Mouse (Mus musculus): Measurements from ENCODE around the gene Glyctk. TPM values are rescaled to one million over a fixed set of nuclear protein-coding genes. Genes with fewer than 3 reads are reported as not detected.

Glyctk gene
- polyA plus RNA-seq (2016; fragmentation: Nextera tagmentation; extraction: Ambion mirVana) = 6.8 and 8.0 TPM in 2 replicates

- Histone ChIP-seq H3K27me3 (ENCODE audit: poor library complexity, severe bottlenecking) (no peaks in the 10 kb centered on the region), H3K27ac (peak within 1 kb of the TSS; percentile 72; the same call in 1 of the 2 replicates), H3K4me3 (no peak within 1 kb of the TSS), H3K4me1 (peaks cover 44% of the 10 kb centered on the region), H3K36me3 (replicated peaks) (peaks cover 22% of the 10 kb centered on the region), H3K9me3 (no peaks in the 10 kb centered on the region)
- 84% methylated on average over 6 of the region's 6 CpGs for WGBS
- DNase-seq (ENCODE audit: extremely low spot score, low spot score) = no peak
Measured at GRCm38 (mm10) chr9:106158037-106158491, at the start of gene Glyctk. TSS of gene Glyctk (minus strand) at chr9:106158138.

DNA sequence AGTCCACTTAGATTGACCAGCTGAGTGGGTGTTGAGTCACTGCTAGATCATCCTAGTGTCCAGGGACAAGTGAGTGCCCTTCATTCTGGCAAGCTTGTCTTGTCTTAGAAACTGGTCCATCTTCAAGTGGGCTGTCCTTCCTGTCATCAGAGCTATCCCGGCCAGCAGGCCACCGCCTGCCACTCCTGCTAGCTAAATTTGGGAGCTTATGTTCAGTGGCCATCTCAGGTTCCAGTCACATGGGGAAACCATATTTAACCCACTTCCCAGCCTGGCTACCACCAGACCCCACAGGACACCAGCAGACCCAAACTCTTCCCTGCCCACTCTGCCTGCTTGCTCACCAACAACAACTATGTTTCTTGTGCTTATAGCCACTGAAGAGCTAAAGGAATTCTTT is 48.6 kb upstream of the Glyctk start:
- Histone ChIP-seq H3K27me3 (ENCODE audit: poor library complexity, severe bottlenecking) (peaks cover 17% of the 10 kb centered on the region), H3K36me3 (replicated peaks) (peaks cover 26% of the 10 kb centered on the region), H3K4me1 (peaks cover 54% of the 10 kb centered on the region), H3K27ac (no peak overlapping the region), H3K9me3 (no peaks in the 10 kb centered on the region), H3K4me3 (no peak overlapping the region)
- 93% methylated on average over 2 of the region's 2 CpGs for WGBS
- no peak for DNase-seq (ENCODE audit: extremely low spot score, low spot score)

- no peak for DNase-seq (ENCODE audit: extremely low spot score, low spot score)
- Histone ChIP-seq H3K36me3 (replicated peaks) (peaks cover 26% of the 10 kb centered on the region), H3K9me3 (no peaks in the 10 kb centered on the region), H3K27me3 (ENCODE audit: poor library complexity, severe bottlenecking) (peaks cover 20% of the 10 kb centered on the region), H3K4me1 (peaks cover 47% of the 10 kb centered on the region), H3K27ac (no peak overlapping the region), H3K4me3 (no peak overlapping the region)
- 77% methylated on average over 7 of the region's 7 CpGs for WGBS
Measured at GRCm38 (mm10) chr9:106205713-106206290, 47.9 kb upstream of the Glyctk start.

GRCm38 (mm10) chr9:106203990-106204851 is 46.3 kb upstream of the Glyctk start:
- peak overlapping the region; percentile 85; the same call in 1 of the 2 replicates for H3K27ac ChIP-seq
- DNase-seq (ENCODE audit: extremely low spot score, low spot score) = no peak
- peaks cover 26% of the 10 kb centered on the region for H3K36me3 ChIP-seq (replicated peaks)
- peaks cover 54% of the 10 kb centered on the region for H3K4me1 ChIP-seq
- peak overlapping the region; percentile 68 for H3K4me3 ChIP-seq
- 81% methylated on average over 7 of the region's 7 CpGs for WGBS
- no peaks in the 10 kb centered on the region for H3K9me3 ChIP-seq
- peaks cover 33% of the 10 kb centered on the region for H3K27me3 ChIP-seq (ENCODE audit: poor library complexity, severe bottlenecking)

DNA sequence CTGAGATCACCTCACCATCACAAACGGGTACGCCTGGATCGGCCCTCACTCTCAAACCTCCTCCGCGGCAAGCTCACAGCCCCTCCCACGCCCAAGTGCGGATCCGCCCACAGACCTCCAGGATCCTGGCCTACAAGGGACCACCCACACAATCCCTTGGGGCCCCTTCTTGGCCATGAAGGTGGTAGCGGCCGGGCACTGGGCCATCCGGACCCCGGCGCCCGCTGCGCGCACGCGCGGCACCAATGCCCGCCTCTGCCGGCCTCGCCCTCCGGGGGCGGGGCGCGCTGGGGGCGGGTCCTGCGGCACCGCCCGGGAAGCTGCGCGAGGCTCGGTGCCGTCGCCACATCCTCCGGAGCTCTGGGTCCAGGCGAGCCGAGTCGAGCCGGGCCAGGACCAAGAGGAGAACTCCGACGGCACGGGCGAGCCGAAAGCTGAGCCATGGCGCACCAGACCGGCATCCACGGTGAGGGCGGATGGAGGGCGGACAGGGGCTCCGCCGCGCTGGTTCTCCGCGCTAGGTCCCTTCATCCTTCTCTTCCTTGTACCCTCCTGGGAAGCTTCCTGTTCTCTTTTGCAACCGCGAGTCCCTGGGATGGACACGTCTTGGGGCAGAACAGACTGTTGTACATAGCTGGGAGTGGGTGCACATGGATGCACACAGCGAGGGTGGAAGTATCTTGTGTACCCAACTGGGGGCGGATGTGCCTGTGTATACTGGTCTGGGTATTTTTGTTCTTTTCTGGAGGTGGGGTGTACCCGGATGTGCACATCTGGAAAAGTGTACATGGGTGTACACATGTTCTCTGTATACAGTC is 45.1 kb upstream of the Glyctk start, which contains the start of gene Twf2:
Gene Twf2, plus strand, starts transcription at position 290 of the 818 bp plus-strand sequence.
- peak within 1 kb of the TSS; percentile 85 for H3K27ac ChIP-seq
- peaks cover 66% of the 10 kb centered on the region for H3K4me1 ChIP-seq
- WGBS = 2% methylated on average over 61 of the region's 61 CpGs
- peaks cover 18% of the 10 kb centered on the region for H3K36me3 ChIP-seq (replicated peaks)
- DNase-seq (ENCODE audit: extremely low spot score, low spot score) = peak; percentile 91
- peak within 1 kb of the TSS; percentile 68 for H3K4me3 ChIP-seq
- H3K9me3 ChIP-seq = no peaks in the 10 kb centered on the region
- H3K27me3 ChIP-seq (ENCODE audit: poor library complexity, severe bottlenecking) = peaks cover 33% of the 10 kb centered on the region

- 86% methylated on average over 3 of the region's 3 CpGs for WGBS
- Histone ChIP-seq H3K9me3 (no peaks in the 10 kb centered on the region), H3K4me1 (peaks cover 78% of the 10 kb centered on the region), H3K27ac (no peak overlapping the region), H3K36me3 (replicated peaks) (peaks cover 17% of the 10 kb centered on the region), H3K4me3 (peak overlapping the region; percentile 68; the same call in 1 of the 2 replicates), H3K27me3 (ENCODE audit: poor library complexity, severe bottlenecking) (peaks cover 33% of the 10 kb centered on the region)
- no peak for DNase-seq (ENCODE audit: extremely low spot score, low spot score)
Measured at GRCm38 (mm10) chr9:106201895-106202294, 44.0 kb upstream of the Glyctk start.

GRCm38 (mm10) chr9:106199535-106200272 is 41.8 kb upstream of the Glyctk start, which contains the start of gene Ppm1m:
TSS of gene Ppm1m (minus strand) at chr9:106199746.
- Histone ChIP-seq H3K9me3 (no peaks in the 10 kb centered on the region), H3K4me1 (peaks cover 66% of the 10 kb centered on the region), H3K27me3 (ENCODE audit: poor library complexity, severe bottlenecking) (peaks cover 33% of the 10 kb centered on the region), H3K4me3 (peak within 1 kb of the TSS; percentile 77), H3K36me3 (replicated peaks) (peaks cover 35% of the 10 kb centered on the region), H3K27ac (peak within 1 kb of the TSS; percentile 90)
- no peak for DNase-seq (ENCODE audit: extremely low spot score, low spot score)
- WGBS = 37% methylated on average over 18 of the region's 18 CpGs

DNA sequence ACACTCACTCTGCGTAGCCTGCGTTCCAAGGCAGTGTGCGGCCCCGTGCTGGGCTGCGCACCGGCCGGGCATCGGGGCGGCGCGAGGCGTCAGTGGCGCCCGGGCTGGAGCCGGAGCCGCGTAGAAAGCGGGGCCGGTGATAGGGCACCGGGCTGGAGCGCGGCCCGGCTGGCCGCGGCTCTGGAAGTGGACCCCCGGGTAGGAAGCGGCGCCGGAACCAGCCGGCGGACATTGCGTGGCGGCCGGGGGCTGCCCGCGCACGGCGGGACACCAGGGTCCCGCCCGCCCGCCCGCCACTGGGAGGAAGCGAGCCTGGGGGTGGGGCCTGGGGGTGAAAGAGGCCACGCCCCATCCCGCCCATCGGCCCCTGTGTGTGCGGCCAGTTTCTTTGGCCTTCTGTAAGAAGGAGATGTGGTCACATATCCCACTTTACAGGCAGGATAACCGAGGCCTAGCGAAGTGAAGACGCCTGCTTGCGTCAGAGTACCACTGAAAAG is 41.1 kb upstream of the Glyctk start:
- H3K36me3 ChIP-seq (replicated peaks) = peaks cover 37% of the 10 kb centered on the region
- 0% methylated on average over 49 of the region's 51 CpGs for WGBS
- peak overlapping the region; percentile 90 for H3K27ac ChIP-seq
- peaks cover 29% of the 10 kb centered on the region for H3K27me3 ChIP-seq (ENCODE audit: poor library complexity, severe bottlenecking)
- H3K9me3 ChIP-seq = no peaks in the 10 kb centered on the region
- DNase-seq (ENCODE audit: extremely low spot score, low spot score) = peak; percentile 76
- H3K4me1 ChIP-seq = peaks cover 59% of the 10 kb centered on the region
- H3K4me3 ChIP-seq = peak overlapping the region; percentile 77

GRCm38 (mm10) chr9:106197732-106198131 is 39.8 kb upstream of the Glyctk start:
- DNase-seq (ENCODE audit: extremely low spot score, low spot score) = no peak

GRCm38 (mm10) chr9:106197081-106197713 is 39.3 kb upstream of the Glyctk start:
- no peak for DNase-seq (ENCODE audit: extremely low spot score, low spot score)
- WGBS = 91% methylated on average over 3 of the region's 3 CpGs
- Histone ChIP-seq H3K27ac (no peak overlapping the region), H3K36me3 (replicated peaks) (peaks cover 54% of the 10 kb centered on the region), H3K4me3 (no peak overlapping the region; the same call in 1 of the 2 replicates), H3K9me3 (no peaks in the 10 kb centered on the region), H3K4me1 (peaks cover 42% of the 10 kb centered on the region), H3K27me3 (ENCODE audit: poor library complexity, severe bottlenecking) (peaks cover 22% of the 10 kb centered on the region)

More at GRCm38 (mm10) chr9:106197732-106198131, 39.8 kb upstream of the Glyctk start:
- peak overlapping the region; percentile 77; the same call in 1 of the 2 replicates for H3K4me3 ChIP-seq
- no peaks in the 10 kb centered on the region for H3K9me3 ChIP-seq
- H3K36me3 ChIP-seq (replicated peaks) = peaks cover 48% of the 10 kb centered on the region
- WGBS = 95% methylated on average over 9 of the region's 9 CpGs
- no peak overlapping the region for H3K27ac ChIP-seq
- peaks cover 23% of the 10 kb centered on the region for H3K27me3 ChIP-seq (ENCODE audit: poor library complexity, severe bottlenecking)
- H3K4me1 ChIP-seq = peaks cover 47% of the 10 kb centered on the region

DNA sequence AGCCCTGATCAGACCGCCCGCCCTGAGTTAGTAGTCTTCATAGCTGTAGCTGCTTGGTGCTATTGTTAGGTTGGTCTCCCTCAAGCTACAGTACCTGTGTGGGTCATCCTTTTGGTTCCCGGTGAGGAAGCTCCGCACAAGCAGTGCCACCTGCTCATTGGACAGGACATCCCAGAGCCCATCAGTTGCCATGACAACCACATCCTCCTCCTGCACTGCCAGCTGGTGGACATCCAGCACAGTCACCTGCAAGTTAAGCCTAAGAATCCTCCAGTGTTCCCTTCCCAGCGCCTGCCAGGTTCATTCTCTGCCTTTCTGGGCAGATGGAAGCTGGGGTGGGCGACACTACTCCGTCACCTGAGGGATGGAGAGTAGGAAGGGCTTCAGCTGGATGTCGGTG is 37.8 kb upstream of the Glyctk start:
- DNase-seq (ENCODE audit: extremely low spot score, low spot score) = no peak
- Histone ChIP-seq H3K9me3 (no peaks in the 10 kb centered on the region), H3K36me3 (replicated peaks) (peaks cover 69% of the 10 kb centered on the region), H3K27ac (no peak overlapping the region), H3K4me3 (no peak overlapping the region), H3K27me3 (ENCODE audit: poor library complexity, severe bottlenecking) (peaks cover 12% of the 10 kb centered on the region), H3K4me1 (peaks cover 39% of the 10 kb centered on the region)
- whole genome bisulfite sequencing = 90% methylated on average over 8 of the region's 8 CpGs
